Mouse (Mus musculus): Measurements from ENCODE around the gene Ldha.

DNA sequence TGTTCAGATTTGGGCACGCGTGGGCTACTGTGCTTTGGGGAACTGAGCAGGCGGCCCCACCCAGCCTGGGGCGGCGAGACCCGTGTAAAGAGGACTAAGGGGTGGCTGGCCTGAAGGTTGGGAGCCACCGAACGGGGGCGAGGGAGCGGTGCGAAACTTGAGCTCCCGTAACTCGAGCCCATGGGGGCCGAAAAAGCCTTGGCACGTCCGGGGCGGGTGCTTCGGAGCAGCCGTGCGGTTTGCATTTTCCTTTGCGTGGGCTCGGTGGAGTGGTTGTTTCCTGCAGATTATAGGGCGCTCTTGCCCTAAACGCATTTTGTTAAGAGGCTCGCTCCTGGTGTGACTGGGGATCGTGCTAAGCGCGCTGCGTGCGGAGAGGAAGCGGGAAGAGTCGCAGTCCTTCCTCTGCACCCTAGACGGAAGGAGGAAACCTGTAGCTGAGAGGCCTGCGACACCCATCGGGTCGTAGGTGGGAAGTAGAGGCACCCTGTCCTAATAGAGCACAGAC lies 4.8 kb downstream of the Ldha start:
- no peak for TF ChIP-seq POLR2A (IDR thresholded peaks at IDR 0.05; ENCODE audit: low read depth, low read length)
- no peak for TF ChIP-seq CTCF (IDR thresholded peaks at IDR 0.05; ENCODE audit: extremely low read depth, insufficient read depth, insufficient read length, insufficient replicate concordance)

Data from spleen, adult 2 months (tissue).